Mouse (Mus musculus): ENCODE data around the gene Diras2.

DNA sequence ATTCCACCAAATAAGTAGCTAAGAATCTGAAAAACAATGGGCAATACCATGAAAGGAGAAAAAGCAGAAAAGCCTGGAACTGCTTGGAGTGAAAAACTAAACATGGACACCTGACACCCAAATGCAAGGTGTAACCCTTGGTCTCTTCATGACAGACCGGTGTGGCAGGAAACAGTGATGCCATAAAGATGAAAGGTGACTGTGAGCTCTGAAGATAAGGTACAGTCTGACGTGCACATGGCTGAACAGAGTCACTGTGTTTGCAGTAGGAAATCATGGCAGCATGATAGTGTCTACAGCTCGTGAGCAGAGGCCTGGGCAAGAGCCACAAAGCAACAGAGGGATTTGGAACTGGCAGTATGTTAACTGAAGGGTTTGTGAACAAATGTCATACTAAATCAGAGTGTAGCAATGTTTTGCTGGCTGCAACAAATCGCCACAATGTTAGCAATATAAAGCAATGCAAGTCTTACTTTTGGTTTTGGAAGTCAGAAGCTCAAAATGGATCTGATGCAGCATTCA is 34.0 kb downstream of the Diras2 start:
- no peak for TF ChIP-seq POLR2A (IDR thresholded peaks at IDR 0.05; ENCODE audit: low read depth, low read length)
- TF ChIP-seq CTCF (IDR thresholded peaks at IDR 0.05; ENCODE audit: borderline replicate concordance, insufficient read depth, low read length), result no peak

Measured in embryonic fibroblast, embryonic 13.5 days (primary cell).